Mouse (Mus musculus) liver, embryonic 14.5 days (tissue): ENCODE measurements at regions not wholly inside any gene's neighbourhood (a gene's known extent, or its start where the extent isn't known, plus 50 kb on each side); places are given as distances from the start of the nearest gene placed in this dataset.

Experiments used
- CTCF ChIP-seq: IDR thresholded peaks from 2 replicates; pipeline ENCODE4 v1.5.1; 2016; ENCODE audit warnings: antibody characterized with exemption, low read depth, control low read depth
- EP300 ChIP-seq: IDR thresholded peaks from 2 replicates; pipeline ENCODE4 v1.6.1; 2016; ENCODE audit warnings: antibody characterized with exemption, low read depth

DNA sequence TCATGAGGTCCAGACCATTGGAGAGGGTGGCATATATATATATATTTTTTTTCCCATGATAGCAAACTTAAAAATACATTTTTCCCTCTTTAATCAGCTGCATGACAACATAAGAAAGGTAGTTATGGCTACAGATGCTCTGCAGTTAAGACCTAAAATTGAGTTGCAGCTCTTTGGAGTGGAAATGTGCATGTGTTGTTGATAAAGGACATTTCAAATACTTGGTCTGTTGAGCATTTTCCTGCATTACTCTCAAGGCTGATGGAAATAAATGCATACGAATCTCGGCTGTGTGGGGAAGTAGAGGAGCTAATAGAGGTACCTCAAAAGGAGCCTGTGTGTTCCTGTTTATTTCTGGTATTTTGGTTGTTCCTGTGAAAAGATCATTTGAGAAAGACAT lies 259.5 kb downstream of the Sim1 start:
- TF ChIP-seq CTCF (no peak), EP300 (no peak)
